Mouse (Mus musculus): ENCODE data around the gene Ptpn22. TPM values are rescaled to one million over a fixed set of nuclear protein-coding genes. Genes with fewer than 3 reads are reported as not detected.

Ptpn22 gene
- polyA plus RNA-seq, 1 experiment from 2014 or later: 0.58 TPM

- no peaks in the 10 kb centered on the region for H3K4me1 ChIP-seq
- no peaks in the 10 kb centered on the region for H3K27me3 ChIP-seq
- H3K36me3 ChIP-seq: peaks cover 50% of the 10 kb centered on the region
- H3K9ac ChIP-seq: no peak overlapping the region
- H3K4me2 ChIP-seq: no peak overlapping the region
- ATAC-seq (replicated peaks; ENCODE audit: low FRiP score): no peak
- no peak overlapping the region for H3K27ac ChIP-seq
- WGBS: 91% methylated on average over 3 of the region's 3 CpGs
- no peak overlapping the region for H3K4me3 ChIP-seq (replicated peaks)
- H3K9me3 ChIP-seq (replicated peaks): no peaks in the 10 kb centered on the region
Observed at GRCm38 (mm10) chr3:103960622-103961021, 101.0 kb downstream of the Ptpn22 start.

Other genes with a start within 250 kb of the Ptpn22 start
- 0.13 TPM in 1 of 2 replicates, not detected in the other for gene Atg4a-ps, start 213.7 kb upstream of the Ptpn22 start, polyA plus RNA-seq (2015; fragmentation: Nextera tagmentation; extraction: Ambion mirVana)
- 53.2 and 59.6 TPM in 2 replicates for gene Olfml3, start 121.8 kb upstream of the Ptpn22 start, polyA plus RNA-seq (2015; fragmentation: Nextera tagmentation; extraction: Ambion mirVana)
- gene Gm10964, start 120.4 kb upstream of the Ptpn22 start, polyA plus RNA-seq (2015; fragmentation: Nextera tagmentation; extraction: Ambion mirVana): not detected in 2 replicates
- gene Hipk1, start 68.2 kb upstream of the Ptpn22 start, polyA plus RNA-seq (2015; fragmentation: Nextera tagmentation; extraction: Ambion mirVana): 10.6 and 11.0 TPM in 2 replicates
- 25.1 and 28.3 TPM in 2 replicates for gene Dclre1b, start 50.4 kb upstream of the Ptpn22 start, polyA plus RNA-seq (2015; fragmentation: Nextera tagmentation; extraction: Ambion mirVana)
- gene Ap4b1, start 50.3 kb upstream of the Ptpn22 start, polyA plus RNA-seq (2015; fragmentation: Nextera tagmentation; extraction: Ambion mirVana): 18.9 and 19.6 TPM in 2 replicates
- 0.27 and 0.30 TPM in 2 replicates for gene Gm43064, start 50.2 kb upstream of the Ptpn22 start, polyA plus RNA-seq (2015; fragmentation: Nextera tagmentation; extraction: Ambion mirVana)
- 0.14 and 0.17 TPM in 2 replicates for gene Bcl2l15, start 27.2 kb upstream of the Ptpn22 start, polyA plus RNA-seq (2015; fragmentation: Nextera tagmentation; extraction: Ambion mirVana)
- 10.2 and 10.7 TPM in 2 replicates for gene Rsbn1, start 54.3 kb downstream of the Ptpn22 start, polyA plus RNA-seq (2015; fragmentation: Nextera tagmentation; extraction: Ambion mirVana)
- 26.8 and 29.7 TPM in 2 replicates for gene Phtf1, start 108.3 kb downstream of the Ptpn22 start, polyA plus RNA-seq (2015; fragmentation: Nextera tagmentation; extraction: Ambion mirVana)

Measured in kidney, embryonic 15.5 days (tissue).